8 mouse cellular contexts compared by ENCODE assay signal in genomic region chr11:77686346-77686840, GRCm38 (mm10). TPM values are rescaled to one million over a fixed set of nuclear protein-coding genes. Genes with fewer than 3 reads are reported as not detected.
DNase-seq lines count a peak whose midpoint lies in the region; ATAC-seq lines count a peak whose summit lies in the region.

No protein-coding gene starts in this region.

- H3K4me1 ChIP-seq in intestine, embryonic 16.5 days (ENCODE audit: control insufficient read depth, insufficient read depth, low read length): peaks cover 4% of the 10 kb centered on the region
- H3K4me1 ChIP-seq in liver, embryonic 15.5 days (replicated peaks): peaks cover 20% of the 10 kb centered on the region
- H3K4me1 ChIP-seq in neural tube, embryonic 11.5 days (ENCODE audit: control insufficient read depth, insufficient read depth, low read length): no peaks in the 10 kb centered on the region

- no peaks in the 10 kb centered on the region for H3K36me3 ChIP-seq in intestine, embryonic 16.5 days (ENCODE audit: control insufficient read depth, insufficient read depth, low read length)
- peaks cover 18% of the 10 kb centered on the region for H3K36me3 ChIP-seq in liver, embryonic 15.5 days (replicated peaks)
- H3K36me3 ChIP-seq in neural tube, embryonic 11.5 days (ENCODE audit: control insufficient read depth, insufficient read depth, low read length): no peaks in the 10 kb centered on the region

- peak overlapping the region; percentile 40 for H3K4me2 ChIP-seq in intestine, embryonic 16.5 days (ENCODE audit: low read depth, low read length)
- peak overlapping the region; percentile 89 for H3K4me2 ChIP-seq in liver, embryonic 15.5 days
- H3K4me2 ChIP-seq in neural tube, embryonic 11.5 days (ENCODE audit: low read depth): peak overlapping the region; percentile 74

- peak overlapping the region; percentile 100 for H3K9ac ChIP-seq in intestine, embryonic 16.5 days (ENCODE audit: low read depth, low read length)
- peak overlapping the region; percentile 99 for H3K9ac ChIP-seq in liver, embryonic 15.5 days
- peak overlapping the region; percentile 98 for H3K9ac ChIP-seq in neural tube, embryonic 11.5 days (ENCODE audit: low read length)

- H3K9me3 ChIP-seq in intestine, embryonic 16.5 days (ENCODE audit: control insufficient read depth, low read length): no peaks in the 10 kb centered on the region
- H3K9me3 ChIP-seq in liver, embryonic 15.5 days (replicated peaks): no peaks in the 10 kb centered on the region
- H3K9me3 ChIP-seq in neural tube, embryonic 11.5 days (ENCODE audit: control insufficient read depth, low read length): no peaks in the 10 kb centered on the region

- ATAC-seq in intestine, embryonic 16.5 days: peak; percentile 63
- ATAC-seq in liver, embryonic 15.5 days (ENCODE audit: insufficient read depth): peak; percentile 41
- ATAC-seq in neural tube, embryonic 11.5 days (ENCODE audit: insufficient read depth, low FRiP score, low TSS enrichment): peak; percentile 45

- peak overlapping the region; percentile 99 for H3K27ac ChIP-seq in intestine, embryonic 16.5 days (ENCODE audit: low read length)
- H3K27ac ChIP-seq in liver, embryonic 15.5 days (replicated peaks): peak overlapping the region; percentile 96
- H3K27ac ChIP-seq in neural tube, embryonic 11.5 days (ENCODE audit: low read depth, low read length): peak overlapping the region; percentile 96

- WGBS in intestine, embryonic 16.5 days: 0% methylated on average over 22 of the region's 30 CpGs
- WGBS in liver, embryonic 15.5 days (ENCODE audit: insufficient replicate concordance): under 1% methylated on average over 30 of the region's 30 CpGs
- WGBS in neural tube, embryonic 11.5 days: 0% methylated on average over 27 of the region's 30 CpGs

- DNase-seq in ovary, adult 18-20 months (ENCODE audit: low spot score): peak; percentile 49
- no peak for DNase-seq in ovary, postnatal 10 days (ENCODE audit: low spot score)
- DNase-seq in cerebellum, postnatal 14 days: peak; percentile 58 to 59
- peak; percentile 36 for DNase-seq in gastrocnemius, adult 18-20 months (ENCODE audit: low spot score)
- DNase-seq in neural tube, embryonic 11.5 days (ENCODE audit: low spot score): no peak
- peak; percentile 66 for DNase-seq in testis, postnatal 10 days (ENCODE audit: low spot score)

- H3K27me3 ChIP-seq in intestine, embryonic 16.5 days (replicated peaks; ENCODE audit: control insufficient read depth, insufficient read depth, low read length): no peaks in the 10 kb centered on the region
- H3K27me3 ChIP-seq in liver, embryonic 15.5 days: no peaks in the 10 kb centered on the region
- no peaks in the 10 kb centered on the region for H3K27me3 ChIP-seq in neural tube, embryonic 11.5 days (ENCODE audit: control insufficient read depth, insufficient read depth, low read length)

- H3K4me3 ChIP-seq in intestine, embryonic 16.5 days (ENCODE audit: low read length): peak overlapping the region; percentile 99
- H3K4me3 ChIP-seq in liver, embryonic 15.5 days (replicated peaks): peak overlapping the region; percentile 98
- H3K4me3 ChIP-seq in neural tube, embryonic 11.5 days (ENCODE audit: low read depth, low read length): peak overlapping the region; percentile 100

RNA-seq across cellular contexts. Expression of gene Nufip2, which starts 0.4 kb away (rescaled TPM):
- total RNA-seq in gastrocnemius, adult 18-20 months (2021): 10 to 100 TPM; 32.4 to 40.8 TPM
- polyA plus RNA-seq in intestine, embryonic 16.5 days (2015; fragmentation: Nextera tagmentation; extraction: Ambion mirVana): 3.8 and 4.0 TPM in 2 replicates
- 1.6 TPM in 2 replicates for polyA plus RNA-seq in liver, embryonic 15.5 days (2015; fragmentation: Nextera tagmentation; extraction: Ambion mirVana)
- polyA plus RNA-seq in neural tube, embryonic 11.5 days (2014; fragmentation: Nextera tagmentation; extraction: Ambion mirVana): 3.8 and 4.0 TPM in 2 replicates

RNA-seq across cellular contexts. Expression of gene Cryba1, which starts 38.7 kb away (rescaled TPM):
- not detected for total RNA-seq in gastrocnemius, adult 18-20 months (2021)
- not detected in 2 replicates for polyA plus RNA-seq in intestine, embryonic 16.5 days (2015; fragmentation: Nextera tagmentation; extraction: Ambion mirVana)
- not detected in 2 replicates for polyA plus RNA-seq in liver, embryonic 15.5 days (2015; fragmentation: Nextera tagmentation; extraction: Ambion mirVana)
- polyA plus RNA-seq in neural tube, embryonic 11.5 days (2014; fragmentation: Nextera tagmentation; extraction: Ambion mirVana): 2.8 and 3.6 TPM in 2 replicates

Comparison
In these comparisons a context has a peak if more than half of its experiments do, and no peak if none do; other contexts are left out.
1. DNase-seq: peak in ovary, adult 18-20 months (single experiment), cerebellum, postnatal 14 days (2 of 2), gastrocnemius, adult 18-20 months (single experiment) and testis, postnatal 10 days (single experiment); none in ovary, postnatal 10 days (single experiment) and neural tube, embryonic 11.5 days (single experiment).
2. Peak in every context shown above with its lines, with median percentiles within 50 percentile points of each other: ATAC-seq, H3K27ac ChIP-seq, H3K4me2 ChIP-seq, H3K4me3 ChIP-seq and H3K9ac ChIP-seq.